Mouse (Mus musculus): ENCODE results near the gene Atp6v1g1.

GRCm38 (mm10) chr4:63594459-63595110, 50.0 kb downstream of the Atp6v1g1 start:
- TF ChIP-seq CTCF (IDR thresholded peaks at IDR 0.05; ENCODE audit: extremely low read depth, insufficient read length, insufficient replicate concordance, low read depth, low read length) (no peak), POLR2A (IDR thresholded peaks at IDR 0.05; ENCODE audit: low read depth, low read length) (no peak)
